Mouse (Mus musculus) spleen, postnatal 4 days (tissue): ENCODE measurements around the gene Fam43b.
"Not testable (repeated sequence)": the region's sequence is repeated elsewhere in the genome, so short reads cannot be mapped to it uniquely, and the experiment has no call there.

Experiments
- DNase-seq, 2 experiments: peaks; one replicate each; pipeline ENCODE4 v3.0.0; 2022; ENCODE audit warnings: low spot score in 2 of 2

The Fam43b gene

DNA sequence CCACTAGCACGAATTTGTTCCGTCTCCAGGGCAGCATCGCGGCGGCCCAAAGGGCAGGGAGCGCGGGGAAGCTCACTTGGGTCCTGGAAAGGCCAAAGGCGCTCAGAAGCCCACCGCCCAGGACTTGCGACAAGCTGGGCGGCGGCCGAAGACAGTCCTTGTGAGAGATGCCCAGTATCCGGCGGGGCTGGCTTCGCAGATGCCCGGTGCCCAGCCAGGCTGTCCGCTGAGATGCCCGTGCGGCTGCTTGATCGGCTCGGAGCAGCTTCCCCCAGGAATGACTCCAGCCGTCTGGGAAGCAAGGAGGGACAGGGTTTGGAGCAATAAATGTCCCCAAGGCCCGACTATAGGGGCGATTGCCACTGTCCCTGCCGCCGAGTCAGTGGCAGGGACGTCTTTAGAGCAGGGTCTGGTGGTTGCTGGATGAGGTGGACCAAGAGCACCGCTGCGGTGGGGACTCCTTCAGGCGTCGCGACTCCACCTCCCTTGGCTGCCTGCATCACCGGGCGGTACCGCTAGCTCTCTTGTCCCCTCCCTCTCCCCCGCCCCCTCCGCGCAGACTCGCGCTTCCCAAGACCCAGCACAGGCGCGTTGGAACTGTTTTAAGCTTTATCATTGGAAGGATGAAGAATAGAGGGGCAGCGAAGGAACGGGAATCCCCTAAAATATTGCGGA, at the start of gene Fam43b:
Gene Fam43b (minus strand): TSS at position 558 of the 675 bp plus-strand sequence.
- no peak for DNase-seq

DNA sequence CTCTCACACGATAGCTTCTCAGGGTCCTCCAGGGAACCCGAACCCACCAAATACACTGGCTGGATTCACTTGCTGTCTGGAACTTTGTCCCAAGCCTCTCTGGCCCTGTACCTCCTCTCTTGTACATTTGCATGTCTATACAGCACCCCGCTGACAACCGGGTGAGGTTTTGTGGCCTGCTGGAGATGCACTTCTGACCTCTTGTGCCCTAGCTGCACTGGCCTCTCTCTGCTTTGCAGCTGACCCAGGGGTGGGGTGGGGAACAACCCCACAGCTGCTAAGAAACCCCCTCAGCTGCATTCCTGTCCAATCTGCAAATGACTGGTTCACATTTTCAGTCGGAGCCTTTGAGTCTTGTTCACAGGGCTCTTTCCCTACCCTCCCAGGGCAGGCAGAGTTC, 48.6 kb upstream of the Fam43b start:
- no peak for DNase-seq

DNA sequence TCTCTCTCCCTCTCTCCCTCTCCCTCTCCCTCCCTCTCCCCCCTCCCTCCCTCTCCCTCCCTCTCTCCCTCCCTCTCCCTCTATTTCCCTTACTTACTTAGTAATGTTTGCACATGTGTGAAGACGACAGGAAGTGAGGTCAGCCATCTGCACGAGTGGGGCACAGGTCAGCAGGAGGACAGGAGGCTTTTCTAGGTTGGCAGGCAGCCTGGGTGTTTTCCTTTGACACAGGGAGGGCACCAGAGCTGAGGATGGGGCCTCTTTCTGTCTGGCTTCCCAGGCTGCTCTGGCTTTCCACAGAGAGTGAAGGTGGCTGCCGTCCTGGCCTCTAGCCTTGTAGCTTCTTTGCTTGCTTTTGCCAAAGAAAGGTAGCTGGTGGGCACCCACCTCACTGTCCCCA, 43.7 kb upstream of the Fam43b start:
- no peak for DNase-seq

DNA sequence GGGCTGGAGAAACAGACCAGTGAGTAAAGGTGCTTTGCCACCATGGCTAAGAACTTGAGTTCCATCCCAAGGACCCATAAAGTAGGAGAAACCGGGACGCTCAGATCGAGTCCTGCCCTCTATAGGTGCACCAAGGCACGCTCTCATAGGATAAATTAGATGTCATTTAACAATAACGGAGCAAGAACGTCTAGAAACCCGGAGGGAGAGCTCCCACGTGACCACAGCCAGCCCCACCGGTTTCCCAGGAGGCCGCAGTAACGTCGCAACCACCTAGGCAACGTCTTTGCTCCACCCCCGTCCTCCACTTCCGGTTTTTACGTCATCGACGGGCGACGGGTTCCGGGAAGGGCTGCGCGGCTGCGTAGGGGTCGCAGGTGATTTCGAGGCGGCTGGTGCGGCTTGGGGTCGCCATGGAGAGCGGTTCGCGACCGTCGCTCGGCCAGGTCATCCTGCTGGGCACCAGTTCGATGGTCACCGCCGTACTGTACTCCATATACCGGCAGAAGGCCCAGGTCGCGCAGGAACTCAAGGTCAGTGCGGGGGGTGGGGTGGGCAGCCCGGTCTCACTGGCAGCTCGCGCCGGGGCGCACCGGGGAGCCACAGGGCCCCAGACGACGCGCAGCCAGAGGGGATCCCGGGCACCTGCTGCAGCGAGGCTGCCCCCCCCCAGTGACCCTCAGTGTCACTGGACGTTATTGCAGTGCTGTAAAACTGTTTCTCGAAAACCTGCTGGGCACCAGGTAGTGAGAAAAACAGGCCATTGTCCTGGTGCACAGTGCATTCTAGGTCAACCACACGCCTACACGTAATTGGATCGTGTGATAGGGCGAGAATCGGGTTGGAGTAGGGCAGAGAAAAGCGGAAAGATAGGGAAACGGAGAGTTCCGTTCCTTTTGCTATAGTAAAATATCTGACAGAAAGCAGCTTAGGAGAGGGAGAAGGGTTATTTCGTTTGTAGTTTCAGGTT, 38.3 kb upstream of the Fam43b start, which contains the start of gene Mul1:
Gene Mul1 (plus strand): TSS at position 325 of the 970 bp plus-strand sequence.
- peak; percentile 92 to 95 for DNase-seq

DNA sequence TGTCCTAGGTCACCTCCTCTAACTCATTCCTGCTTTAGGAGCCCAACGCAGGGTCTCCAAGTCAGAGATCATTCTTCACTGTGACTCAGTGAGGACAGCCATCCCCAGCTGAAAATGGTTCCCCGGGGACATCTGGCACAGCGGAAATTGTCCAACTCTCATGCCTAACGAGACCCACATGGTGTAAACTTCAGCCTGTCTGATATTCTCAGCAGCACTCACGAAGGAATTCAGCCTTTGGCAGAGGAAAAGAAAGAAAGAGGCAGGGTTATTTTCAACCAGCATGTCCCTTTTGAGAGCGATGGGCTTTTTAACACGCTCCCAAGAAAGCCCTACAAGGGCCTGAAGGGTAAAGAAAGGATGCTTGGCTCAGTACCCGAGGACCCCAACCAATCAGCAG, 35.0 kb upstream of the Fam43b start:
- DNase-seq, result no peak

DNA sequence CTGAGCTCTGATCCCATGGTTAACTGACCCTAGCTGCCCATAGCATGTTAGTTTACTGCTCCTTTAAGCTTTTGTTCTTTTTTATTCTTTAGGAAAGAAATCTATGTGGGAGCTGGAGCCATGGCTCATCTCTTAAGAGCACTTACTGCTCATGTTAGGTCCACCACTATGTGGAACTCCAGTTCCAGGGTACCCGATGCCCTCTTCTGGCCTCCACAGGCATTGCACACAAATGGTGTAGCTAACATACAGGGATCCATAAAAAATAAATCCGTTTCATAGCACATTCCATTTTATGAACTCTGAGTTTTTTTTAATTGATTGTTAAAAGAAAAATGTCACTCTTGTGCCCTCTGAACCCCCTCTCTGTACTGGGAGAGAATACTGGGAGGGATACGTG, 33.5 kb upstream of the Fam43b start:
- DNase-seq, result peak; percentile 33 to 69

DNA sequence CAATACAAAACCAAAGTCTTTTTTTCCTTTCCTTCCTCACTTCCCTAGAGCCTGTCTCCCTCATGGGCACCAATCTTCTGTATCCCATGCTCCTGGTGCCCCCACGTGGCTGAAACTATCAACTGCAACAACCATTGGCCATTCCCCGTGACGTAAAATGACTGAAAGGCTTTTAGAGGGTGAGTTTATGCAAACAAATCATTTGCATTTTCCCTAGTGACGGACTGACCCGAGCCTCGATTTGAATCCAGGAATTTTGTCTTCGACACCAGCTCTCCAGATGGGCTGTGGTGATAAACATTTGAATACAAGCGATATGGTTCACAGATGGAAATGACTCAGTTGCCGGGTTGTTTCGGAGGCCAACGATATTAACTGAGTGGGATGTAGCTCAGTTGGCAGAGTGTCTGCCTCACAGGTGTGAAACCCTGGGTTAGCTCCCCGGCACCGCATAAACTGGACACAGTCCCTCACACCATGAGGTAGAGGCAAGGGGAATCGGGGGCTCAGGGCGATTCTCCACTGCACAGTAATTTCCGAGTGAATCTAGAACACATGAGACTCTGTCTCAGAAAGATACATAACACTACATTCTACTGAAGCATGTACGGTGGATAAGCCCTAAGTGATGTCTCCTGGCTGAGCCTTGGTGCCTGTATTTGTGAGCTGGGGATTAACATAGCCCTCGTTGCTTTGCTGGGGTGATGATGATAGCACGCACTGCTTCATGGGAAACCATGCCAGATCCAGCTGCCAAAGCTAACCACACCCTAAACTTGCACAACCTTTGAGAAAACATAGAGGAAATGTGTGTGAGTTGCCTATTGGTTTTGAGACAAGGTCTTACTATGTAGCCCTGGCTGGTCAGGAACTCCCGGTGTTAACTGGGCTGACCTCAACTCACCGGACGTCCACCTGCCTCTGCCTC, 30.7 kb upstream of the Fam43b start:
- DNase-seq, result peak; percentile 68 to 83

DNA sequence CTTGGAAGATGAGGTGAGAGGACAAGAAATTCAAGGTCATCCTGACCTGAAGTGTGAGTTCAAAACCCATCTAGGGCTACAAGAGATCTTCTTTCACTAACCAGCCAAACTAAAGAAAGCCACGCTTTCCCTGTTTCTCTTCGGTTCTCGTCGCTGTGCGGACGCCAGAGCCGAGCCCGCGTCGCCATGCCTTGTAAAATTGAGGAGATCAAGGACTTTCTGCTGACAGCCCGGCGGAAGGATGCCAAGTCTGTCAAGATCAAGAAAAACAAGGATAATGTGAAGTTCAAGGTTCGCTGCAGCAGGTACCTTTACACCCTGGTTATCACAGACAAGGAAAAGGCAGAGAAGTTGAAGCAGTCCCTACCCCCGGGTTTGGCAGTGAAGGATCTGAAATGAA, 29.3 kb upstream of the Fam43b start:
- DNase-seq, result not testable (repeated sequence)

DNA sequence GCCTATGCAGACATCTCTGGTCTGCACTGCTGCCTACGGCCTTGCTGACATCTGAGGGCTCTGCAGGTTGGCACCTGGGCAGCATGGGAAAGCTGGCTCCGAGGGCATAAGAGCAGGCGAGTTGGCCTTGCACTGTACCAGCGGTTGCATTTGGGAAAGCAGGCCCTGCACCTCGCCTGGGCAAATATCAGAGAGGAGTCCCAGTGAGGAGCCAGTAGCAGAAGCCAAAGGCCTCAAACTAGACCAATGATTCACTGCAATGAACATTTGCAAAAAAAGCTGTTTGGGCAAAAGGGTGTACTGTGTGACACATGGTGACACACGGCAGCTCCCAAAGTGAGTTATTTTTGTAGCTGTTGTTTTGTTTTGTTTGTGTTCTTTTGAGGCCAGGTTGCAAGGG, 28.7 kb upstream of the Fam43b start:
- no peak for DNase-seq

DNA sequence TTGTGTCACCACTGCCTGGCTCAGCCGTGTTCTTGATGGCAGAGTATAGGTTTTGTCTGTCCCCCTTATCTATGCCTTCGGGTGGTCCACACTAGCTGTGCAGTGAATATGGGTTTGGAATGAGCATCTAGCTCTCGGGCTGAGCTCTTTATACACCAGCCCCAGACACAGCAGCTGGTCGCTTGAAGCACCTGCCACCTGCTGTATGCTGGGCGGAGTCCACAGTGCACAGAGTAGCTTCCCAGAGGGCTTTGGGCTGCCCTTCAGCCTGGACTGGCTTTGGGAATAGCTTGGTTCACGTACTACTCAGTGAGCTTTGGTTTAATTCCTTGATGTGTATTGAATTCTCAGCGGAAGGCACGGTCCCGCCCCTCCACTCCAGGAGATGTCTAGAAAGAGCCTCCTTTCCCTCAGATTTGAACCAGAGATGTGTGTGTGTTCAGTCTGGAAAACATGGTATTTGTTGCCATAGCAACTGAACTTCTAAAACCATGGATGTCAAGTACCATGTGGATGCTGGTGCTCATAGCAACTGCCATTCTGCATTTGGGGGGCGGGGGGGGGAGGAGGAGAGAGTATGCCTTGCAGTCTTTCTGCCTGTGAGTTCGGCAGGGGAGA, 22.1 kb upstream of the Fam43b start:
- DNase-seq, result no peak

DNA sequence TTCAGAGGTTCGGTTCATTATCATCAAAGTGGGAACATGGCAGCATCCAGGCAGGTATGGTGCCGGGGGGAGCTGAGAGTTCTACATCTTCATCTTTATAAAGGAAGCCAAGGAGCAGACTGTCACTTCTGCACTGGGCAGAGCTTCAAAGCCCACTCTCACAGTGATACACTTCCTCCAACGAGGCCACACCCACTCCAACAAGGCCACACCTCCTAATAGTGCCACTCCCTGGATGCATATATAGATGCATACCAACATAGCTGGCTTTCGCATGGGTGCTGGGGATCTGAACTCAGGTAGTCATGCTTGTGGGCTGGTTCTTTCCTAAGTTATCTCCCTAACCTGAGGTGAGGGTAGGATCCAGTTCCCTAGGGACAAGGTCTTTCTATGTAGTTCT, 21.6 kb upstream of the Fam43b start:
- DNase-seq, result no peak

DNA sequence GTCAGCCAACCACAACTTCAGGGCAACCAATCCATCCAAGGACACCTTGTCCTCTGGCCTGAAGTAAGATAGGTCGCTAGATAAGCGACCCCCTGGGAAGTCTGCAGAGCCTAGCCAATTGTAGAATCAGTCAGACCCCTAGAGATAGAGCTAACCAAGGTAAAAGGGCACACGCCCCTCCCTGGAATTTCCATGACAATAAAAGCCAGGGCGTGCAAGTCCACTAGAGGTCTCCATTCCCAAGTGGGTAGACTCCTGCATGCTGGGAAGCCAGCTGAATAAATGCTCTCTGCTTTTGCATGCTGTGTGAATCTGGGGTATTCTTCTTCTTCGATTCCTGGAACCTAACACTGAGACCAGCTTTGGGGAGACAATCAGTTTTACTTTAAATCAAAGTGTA, 20.1 kb upstream of the Fam43b start:
- DNase-seq, result no peak

DNA sequence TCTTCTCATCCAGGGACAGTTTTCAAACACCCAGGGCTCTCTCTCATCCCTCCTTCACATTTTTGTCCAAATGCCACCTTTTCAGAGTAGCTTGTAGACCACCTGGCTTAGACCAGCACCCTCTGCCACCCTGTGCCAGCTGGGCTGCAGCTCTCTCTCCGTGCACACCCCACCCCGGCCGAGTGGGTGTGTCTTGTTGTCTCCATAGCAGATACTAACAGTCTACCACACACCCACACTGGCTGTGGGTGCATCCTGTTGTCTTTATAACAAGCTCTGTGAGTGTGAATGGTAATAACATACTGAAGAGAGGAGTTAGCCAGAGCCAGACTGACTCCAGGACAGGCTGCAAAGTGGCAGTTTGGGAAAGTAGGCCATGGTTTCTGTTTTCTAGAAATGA, 19.7 kb upstream of the Fam43b start:
- no peak for DNase-seq

DNA sequence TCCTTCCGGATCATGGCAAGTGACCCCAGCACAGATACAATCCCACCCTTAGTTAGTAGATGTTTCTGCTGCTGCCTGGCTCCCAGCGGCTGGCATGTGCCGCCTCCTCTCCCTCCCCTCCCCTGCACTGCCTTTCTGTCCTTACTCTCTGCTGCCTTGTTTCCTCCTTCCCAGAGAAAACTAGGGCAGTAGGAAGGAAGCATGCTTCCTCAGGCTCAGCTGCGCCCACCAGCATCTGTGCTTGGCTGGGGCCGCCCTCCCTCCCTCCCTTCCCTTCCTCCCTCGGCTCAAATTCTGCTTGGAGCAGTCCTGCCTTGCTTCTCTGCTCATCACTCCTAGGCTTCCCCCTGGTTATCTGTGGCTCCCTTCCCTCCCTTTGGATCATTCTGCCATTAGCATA, 18.4 kb upstream of the Fam43b start:
- no peak for DNase-seq

DNA sequence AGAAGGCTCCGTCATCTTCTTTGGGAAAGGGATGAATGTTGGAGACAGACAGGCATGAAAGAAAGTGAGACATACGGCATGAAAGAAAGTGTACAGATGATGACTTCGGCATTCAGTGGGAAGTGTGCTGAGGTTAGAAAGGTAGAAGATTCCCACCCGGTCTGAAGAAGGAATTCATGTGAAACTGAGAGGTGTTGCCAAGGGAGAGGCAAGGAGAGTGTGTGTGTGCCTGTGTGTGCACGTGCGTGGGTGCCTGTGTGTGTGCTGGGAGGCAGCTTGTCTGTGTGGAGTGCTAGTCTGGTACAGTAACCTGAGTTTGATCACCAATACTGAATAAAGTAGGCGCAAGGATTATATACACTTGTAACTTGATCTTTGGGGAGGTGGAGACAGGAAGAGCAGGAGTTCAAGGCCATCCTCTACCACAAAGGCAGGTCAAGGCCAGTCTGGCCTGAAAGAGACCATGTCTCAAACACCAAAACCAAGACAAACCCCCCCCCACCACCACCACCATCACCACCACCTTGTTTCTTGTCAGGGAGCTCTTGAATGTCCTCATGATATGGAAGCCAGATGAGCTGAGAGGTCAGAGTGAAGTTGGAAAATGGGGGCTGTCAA, 15.3 kb upstream of the Fam43b start:
- DNase-seq, result no peak

DNA sequence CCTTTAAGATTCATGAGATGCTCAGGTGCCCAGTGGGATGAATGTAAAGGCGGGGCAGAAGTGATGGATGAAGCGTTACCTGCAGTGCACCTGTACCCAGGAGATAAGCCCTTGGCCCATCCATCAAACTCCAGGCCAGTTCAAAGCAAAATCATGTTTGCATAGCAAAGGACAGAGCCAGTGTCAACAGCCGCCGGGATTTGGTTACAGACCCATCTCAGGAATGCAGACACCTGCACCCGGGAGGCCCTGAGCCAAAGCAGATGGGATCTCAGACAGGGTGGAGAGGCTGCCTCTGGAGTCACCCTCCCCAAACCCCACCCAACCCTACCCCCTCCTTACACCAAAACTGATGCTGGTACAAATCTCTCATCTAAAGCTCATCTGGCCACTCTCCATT, 14.7 kb upstream of the Fam43b start:
- DNase-seq, result no peak

DNA sequence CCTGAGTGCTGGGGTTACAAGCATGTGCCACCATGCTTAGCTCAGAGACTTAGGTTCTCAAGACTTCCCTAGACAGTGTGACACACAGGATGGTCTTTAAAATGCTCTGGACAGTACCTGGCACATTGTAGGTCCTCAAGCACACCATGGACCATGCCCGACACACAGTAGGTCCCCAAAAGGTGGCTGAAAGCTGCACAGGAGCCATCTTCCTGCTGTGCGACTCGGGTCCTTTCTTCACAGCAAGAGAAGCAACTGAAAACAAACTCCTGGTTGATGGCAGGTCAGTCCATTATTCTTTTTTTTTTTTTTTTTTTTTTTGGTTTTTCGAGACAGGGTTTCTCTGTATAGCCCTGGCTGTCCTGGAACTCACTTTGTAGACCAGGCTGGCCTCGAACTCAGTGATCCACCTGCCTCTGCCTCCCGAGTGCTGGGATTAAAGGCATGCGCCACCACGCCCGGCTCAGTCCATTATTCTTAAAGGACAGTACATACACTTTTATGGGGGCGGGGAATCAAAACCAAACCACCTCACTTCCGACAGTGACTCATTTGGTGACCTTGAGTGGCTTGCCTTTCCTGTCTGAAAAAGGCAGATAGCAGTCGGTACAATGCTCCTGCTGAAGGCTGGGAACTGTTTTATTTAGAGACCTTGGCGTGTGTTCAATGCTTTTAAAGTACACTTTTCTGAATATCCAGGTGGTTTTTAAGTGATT, 11.3 kb upstream of the Fam43b start:
- no peak for DNase-seq

DNA sequence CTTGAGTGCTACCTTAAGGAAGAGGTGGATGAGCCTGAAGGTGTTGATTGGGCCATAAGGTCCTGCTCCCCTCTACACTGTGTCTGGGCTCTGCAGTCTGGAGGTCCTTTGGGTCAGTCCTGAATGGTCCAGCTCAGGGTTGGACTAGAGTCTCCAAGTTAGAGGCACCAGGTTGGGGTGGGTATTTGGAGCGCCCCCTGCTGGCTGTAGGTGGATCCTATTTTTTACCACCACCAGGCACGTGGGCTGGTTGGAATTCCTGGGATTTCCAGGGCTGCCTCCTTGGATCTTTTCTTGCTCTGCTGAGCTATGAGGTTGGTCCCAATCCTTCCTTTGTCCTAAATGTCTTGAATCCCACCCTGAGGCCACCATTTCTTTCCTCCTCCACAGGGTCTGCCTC, 8.5 kb upstream of the Fam43b start:
- peak in 1 of 2 experiments; percentile 78 for DNase-seq

DNA sequence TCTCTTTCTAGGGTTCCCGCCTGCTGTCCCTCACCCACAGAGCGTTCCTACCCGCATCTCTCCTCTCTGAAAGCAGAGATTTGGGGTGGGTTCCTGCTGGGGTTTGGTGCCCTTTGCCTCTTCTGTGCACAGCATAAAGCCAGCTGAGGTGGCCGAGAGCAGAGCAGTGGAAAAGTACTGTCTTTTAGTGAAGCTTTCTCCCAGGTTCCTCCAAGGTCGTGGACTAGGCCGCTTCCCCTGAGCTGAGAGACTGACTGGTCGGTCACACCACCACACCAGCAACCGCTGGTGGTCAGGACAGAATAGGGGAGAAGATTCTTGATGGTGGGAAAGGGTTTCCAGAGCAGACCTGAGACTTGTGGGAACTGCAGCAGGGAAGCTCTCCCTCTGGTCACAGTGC, 383 bp upstream of the Fam43b start:
- no peak for DNase-seq
